Mouse (Mus musculus): ENCODE data around the gene Tenm4.

Tenm4 gene

GRCm38 (mm10) chr7:96952094-96952493 is 781.0 kb downstream of the Tenm4 start:
- DNase-seq (ENCODE audit: low spot score in 2 of 2): no peak

- no peak for DNase-seq (ENCODE audit: low spot score in 2 of 2)
Observed at GRCm38 (mm10) chr7:96959168-96959567, 788.1 kb downstream of the Tenm4 start.

Measured in right cerebral cortex, adult 2 months (tissue).